Mouse (Mus musculus): ENCODE measurements around the gene Sema5a. TPM values are rescaled to one million over a fixed set of nuclear protein-coding genes. Genes with fewer than 3 reads are reported as not detected.

Sema5a gene
- polyA plus RNA-seq, 1 experiment from 2014 or later = 4.4 TPM

DNA sequence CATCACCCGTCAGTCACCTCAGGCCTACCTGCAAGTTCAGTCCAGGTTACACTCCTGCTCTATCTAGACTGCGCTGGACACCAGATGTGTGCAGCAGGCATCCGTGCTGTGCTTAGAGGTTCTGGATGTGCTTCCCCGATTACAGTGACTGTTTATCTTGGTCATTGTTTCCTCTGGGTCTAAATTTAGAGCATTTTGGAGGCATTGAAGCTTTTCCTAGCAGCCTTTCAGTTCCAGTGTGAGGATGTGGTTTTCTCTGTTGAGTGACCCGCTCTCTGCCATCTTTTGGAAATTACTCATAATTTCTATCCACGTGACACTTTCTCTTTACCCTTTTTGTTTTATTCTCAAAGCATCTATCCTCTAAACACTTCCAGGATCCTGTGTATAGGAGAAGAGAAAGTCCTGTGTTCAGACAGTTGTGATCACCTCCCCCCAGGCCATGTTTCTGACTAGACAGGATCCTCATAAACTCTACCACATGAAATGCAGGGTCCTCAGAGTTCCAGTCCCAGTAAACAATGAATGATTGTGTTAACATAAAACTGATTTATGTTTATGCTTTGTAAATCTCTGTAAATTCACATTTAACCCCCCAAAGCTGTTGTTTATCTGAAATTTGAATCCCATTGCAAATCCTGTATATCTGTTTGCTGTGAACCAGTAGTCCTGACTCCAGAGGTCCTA is 62.1 kb downstream of the Sema5a start:
- no peak for DNase-seq (ENCODE audit: low spot score)
- WGBS = 51% methylated on average over 6 of the region's 6 CpGs
- no peak overlapping the region for H3K4me3 ChIP-seq (ENCODE audit: low read depth, low read length)
- no peaks in the 10 kb centered on the region for H3K9me3 ChIP-seq (ENCODE audit: control insufficient read depth, low read length)
- no peaks in the 10 kb centered on the region for H3K27me3 ChIP-seq (replicated peaks; ENCODE audit: control insufficient read depth, insufficient read depth, low read length)
- H3K4me2 ChIP-seq = no peak overlapping the region
- H3K36me3 ChIP-seq (ENCODE audit: control insufficient read depth, insufficient read depth, low read length) = no peaks in the 10 kb centered on the region
- no peak overlapping the region for H3K9ac ChIP-seq (ENCODE audit: low read depth, low read length)
- H3K4me1 ChIP-seq (replicated peaks; ENCODE audit: control insufficient read depth, insufficient read depth, low read length) = no peaks in the 10 kb centered on the region
- no peak for ATAC-seq (replicated peaks; ENCODE audit: low FRiP score)
- no peak overlapping the region for H3K27ac ChIP-seq (ENCODE audit: low read depth, low read length)

- Histone ChIP-seq H3K9me3 (ENCODE audit: control insufficient read depth, low read length) (no peaks in the 10 kb centered on the region), H3K4me3 (ENCODE audit: low read depth, low read length) (no peak overlapping the region), H3K36me3 (ENCODE audit: control insufficient read depth, insufficient read depth, low read length) (no peaks in the 10 kb centered on the region), H3K4me2 (no peak overlapping the region), H3K9ac (ENCODE audit: low read depth, low read length) (no peak overlapping the region), H3K4me1 (replicated peaks; ENCODE audit: control insufficient read depth, insufficient read depth, low read length) (no peaks in the 10 kb centered on the region), H3K27me3 (replicated peaks; ENCODE audit: control insufficient read depth, insufficient read depth, low read length) (no peaks in the 10 kb centered on the region), H3K27ac (ENCODE audit: low read depth, low read length) (no peak overlapping the region)
- WGBS = 71% methylated on average over 8 of the region's 8 CpGs
- DNase-seq (ENCODE audit: low spot score) (no peak), ATAC-seq (replicated peaks; ENCODE audit: low FRiP score) (no peak)
Observed at GRCm38 (mm10) chr15:32310834-32311233, 66.2 kb downstream of the Sema5a start.

GRCm38 (mm10) chr15:32311287-32311686 is 66.7 kb downstream of the Sema5a start:
- ATAC-seq (replicated peaks; ENCODE audit: low FRiP score) (no peak), DNase-seq (ENCODE audit: low spot score) (no peak)

DNA sequence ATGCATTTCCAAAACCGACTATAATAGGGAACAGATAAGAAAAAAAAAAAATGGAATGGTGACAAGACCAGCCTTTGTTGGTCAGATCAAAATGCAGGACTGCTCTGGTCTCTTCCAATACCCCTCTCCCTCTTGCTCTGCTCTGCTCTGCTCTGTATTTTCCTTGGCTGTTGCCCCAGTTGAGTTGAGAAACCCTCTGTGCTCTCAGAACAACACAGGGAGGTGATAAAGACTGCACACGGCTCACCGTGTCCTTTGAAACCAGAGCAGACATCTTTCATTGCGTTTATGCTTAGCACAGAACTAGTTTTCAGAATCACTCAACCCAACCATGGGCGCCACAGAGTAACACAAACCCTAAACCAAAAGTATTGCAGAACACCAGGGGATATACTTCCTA is 72.5 kb downstream of the Sema5a start:
- Histone ChIP-seq H3K4me3 (ENCODE audit: low read depth, low read length) (no peak overlapping the region), H3K9ac (ENCODE audit: low read depth, low read length) (no peak overlapping the region), H3K9me3 (ENCODE audit: control insufficient read depth, low read length) (no peaks in the 10 kb centered on the region), H3K4me2 (no peak overlapping the region), H3K27me3 (replicated peaks; ENCODE audit: control insufficient read depth, insufficient read depth, low read length) (no peaks in the 10 kb centered on the region), H3K36me3 (ENCODE audit: control insufficient read depth, insufficient read depth, low read length) (no peaks in the 10 kb centered on the region), H3K27ac (ENCODE audit: low read depth, low read length) (no peak overlapping the region), H3K4me1 (replicated peaks; ENCODE audit: control insufficient read depth, insufficient read depth, low read length) (no peaks in the 10 kb centered on the region)
- WGBS = 87% methylated on average over 5 of the region's 5 CpGs
- ATAC-seq (replicated peaks; ENCODE audit: low FRiP score) (no peak), DNase-seq (ENCODE audit: low spot score) (no peak)

More at GRCm38 (mm10) chr15:32311287-32311686, 66.7 kb downstream of the Sema5a start:
- Histone ChIP-seq H3K27me3 (replicated peaks; ENCODE audit: control insufficient read depth, insufficient read depth, low read length) (no peaks in the 10 kb centered on the region), H3K9me3 (ENCODE audit: control insufficient read depth, low read length) (no peaks in the 10 kb centered on the region), H3K4me3 (ENCODE audit: low read depth, low read length) (no peak overlapping the region), H3K27ac (ENCODE audit: low read depth, low read length) (no peak overlapping the region), H3K4me1 (replicated peaks; ENCODE audit: control insufficient read depth, insufficient read depth, low read length) (no peaks in the 10 kb centered on the region), H3K4me2 (no peak overlapping the region), H3K36me3 (ENCODE audit: control insufficient read depth, insufficient read depth, low read length) (no peaks in the 10 kb centered on the region), H3K9ac (ENCODE audit: low read depth, low read length) (no peak overlapping the region)
- 81% methylated on average over 8 of the region's 8 CpGs for WGBS

GRCm38 (mm10) chr15:32320739-32321138 is 76.1 kb downstream of the Sema5a start:
- H3K27me3 ChIP-seq (replicated peaks; ENCODE audit: control insufficient read depth, insufficient read depth, low read length) = no peaks in the 10 kb centered on the region
- ATAC-seq (replicated peaks; ENCODE audit: low FRiP score) = no peak
- no peaks in the 10 kb centered on the region for H3K9me3 ChIP-seq (ENCODE audit: control insufficient read depth, low read length)
- DNase-seq (ENCODE audit: low spot score) = no peak
- H3K4me1 ChIP-seq (replicated peaks; ENCODE audit: control insufficient read depth, insufficient read depth, low read length) = no peaks in the 10 kb centered on the region
- WGBS = 83% methylated on average over 3 of the region's 3 CpGs
- H3K27ac ChIP-seq (ENCODE audit: low read depth, low read length) = no peak overlapping the region
- H3K4me3 ChIP-seq (ENCODE audit: low read depth, low read length) = no peak overlapping the region
- H3K9ac ChIP-seq (ENCODE audit: low read depth, low read length) = no peak overlapping the region
- no peak overlapping the region for H3K4me2 ChIP-seq
- no peaks in the 10 kb centered on the region for H3K36me3 ChIP-seq (ENCODE audit: control insufficient read depth, insufficient read depth, low read length)

- ATAC-seq (replicated peaks; ENCODE audit: low FRiP score) (no peak), DNase-seq (ENCODE audit: low spot score) (no peak)
- Histone ChIP-seq H3K27ac (ENCODE audit: low read depth, low read length) (no peak overlapping the region), H3K36me3 (ENCODE audit: control insufficient read depth, insufficient read depth, low read length) (no peaks in the 10 kb centered on the region), H3K4me1 (replicated peaks; ENCODE audit: control insufficient read depth, insufficient read depth, low read length) (no peaks in the 10 kb centered on the region), H3K4me3 (ENCODE audit: low read depth, low read length) (no peak overlapping the region), H3K4me2 (no peak overlapping the region), H3K9me3 (ENCODE audit: control insufficient read depth, low read length) (no peaks in the 10 kb centered on the region), H3K9ac (ENCODE audit: low read depth, low read length) (no peak overlapping the region), H3K27me3 (replicated peaks; ENCODE audit: control insufficient read depth, insufficient read depth, low read length) (no peaks in the 10 kb centered on the region)
- WGBS = 82% methylated on average over 5 of the region's 5 CpGs
Observed at GRCm38 (mm10) chr15:32322455-32323220, 78.0 kb downstream of the Sema5a start.

DNA sequence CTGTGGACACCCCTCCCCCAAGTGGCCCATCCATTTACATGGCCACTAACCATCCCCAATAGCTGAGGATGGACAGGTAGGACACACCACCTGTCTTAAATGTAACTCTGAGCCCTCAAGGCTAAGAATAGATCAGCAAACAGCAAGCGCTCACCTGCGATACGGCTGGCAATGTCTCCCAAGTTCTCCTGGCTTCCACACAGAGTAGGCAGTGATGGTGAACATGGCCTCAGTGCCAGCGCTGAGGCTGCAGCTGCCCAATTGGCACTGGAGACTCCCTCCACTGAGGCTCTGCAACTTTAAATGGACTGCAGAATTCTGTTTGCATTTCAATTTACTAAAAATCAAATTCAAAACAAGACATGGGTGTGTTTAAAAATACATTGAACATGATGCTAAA is 78.6 kb downstream of the Sema5a start:
- ATAC-seq (replicated peaks; ENCODE audit: low FRiP score) (no peak), DNase-seq (ENCODE audit: low spot score) (no peak)
- no peak overlapping the region for H3K9ac ChIP-seq (ENCODE audit: low read depth, low read length)
- H3K4me1 ChIP-seq (replicated peaks; ENCODE audit: control insufficient read depth, insufficient read depth, low read length) = no peaks in the 10 kb centered on the region
- no peak overlapping the region for H3K4me3 ChIP-seq (ENCODE audit: low read depth, low read length)
- no peaks in the 10 kb centered on the region for H3K27me3 ChIP-seq (replicated peaks; ENCODE audit: control insufficient read depth, insufficient read depth, low read length)
- no peaks in the 10 kb centered on the region for H3K36me3 ChIP-seq (ENCODE audit: control insufficient read depth, insufficient read depth, low read length)
- WGBS = 93% methylated on average over 4 of the region's 4 CpGs
- no peak overlapping the region for H3K4me2 ChIP-seq
- no peaks in the 10 kb centered on the region for H3K9me3 ChIP-seq (ENCODE audit: control insufficient read depth, low read length)
- no peak overlapping the region for H3K27ac ChIP-seq (ENCODE audit: low read depth, low read length)

DNA sequence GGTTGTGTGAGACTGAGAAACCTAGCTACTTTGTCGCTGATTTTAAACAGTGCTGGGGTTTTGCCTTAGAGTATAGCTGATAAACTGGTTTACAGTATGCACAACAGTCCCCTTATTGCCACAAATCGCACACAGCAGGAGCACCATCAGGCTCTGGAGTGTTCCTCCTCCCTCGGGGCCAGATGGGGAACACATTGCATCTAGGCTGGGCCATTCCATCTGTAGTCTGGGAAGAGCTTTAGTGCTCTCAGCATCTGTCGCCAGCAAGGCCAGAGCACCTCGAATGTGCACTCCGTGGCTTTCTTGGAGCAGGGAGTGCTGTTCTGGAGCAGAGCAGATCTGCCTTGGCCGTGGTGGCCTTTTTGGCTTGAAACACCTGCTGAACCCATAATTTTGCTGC is 79.5 kb downstream of the Sema5a start:
- ATAC-seq (replicated peaks; ENCODE audit: low FRiP score) (no peak), DNase-seq (ENCODE audit: low spot score) (no peak)
- Histone ChIP-seq H3K36me3 (ENCODE audit: control insufficient read depth, insufficient read depth, low read length) (no peaks in the 10 kb centered on the region), H3K9ac (ENCODE audit: low read depth, low read length) (no peak overlapping the region), H3K4me3 (ENCODE audit: low read depth, low read length) (no peak overlapping the region), H3K4me2 (no peak overlapping the region), H3K9me3 (ENCODE audit: control insufficient read depth, low read length) (no peaks in the 10 kb centered on the region), H3K27ac (ENCODE audit: low read depth, low read length) (no peak overlapping the region), H3K4me1 (replicated peaks; ENCODE audit: control insufficient read depth, insufficient read depth, low read length) (no peaks in the 10 kb centered on the region), H3K27me3 (replicated peaks; ENCODE audit: control insufficient read depth, insufficient read depth, low read length) (no peaks in the 10 kb centered on the region)
- WGBS = 70% methylated on average over 7 of the region's 7 CpGs
